Mouse (Mus musculus): ENCODE results near the gene Parp11.

- no peak for TF ChIP-seq CTCF (IDR thresholded peaks at IDR 0.05; ENCODE audit: low read depth)
- TF ChIP-seq EP300 (IDR thresholded peaks at IDR 0.05; ENCODE audit: low read depth) = no peak
Observed at GRCm38 (mm10) chr6:127443910-127444309, 2.7 kb upstream of the Parp11 start.

Measured in liver, postnatal 0 days (tissue).